Mouse (Mus musculus): ENCODE results near the gene Cdh18. TPM values are rescaled to one million over a fixed set of nuclear protein-coding genes. Genes with fewer than 3 reads are reported as not detected.

Gene Cdh18
- polyA plus RNA-seq, 1 experiment, result not detected

- no peak for TF ChIP-seq GATA1 (IDR thresholded peaks at IDR 0.05; ENCODE audit: low read length)
These were observed 547.8 kb downstream of the Cdh18 start for GRCm38 (mm10) chr15:23096601-23097000.

GRCm38 (mm10) chr15:23104668-23105380 lies 556.0 kb downstream of the Cdh18 start:
- no peak for TF ChIP-seq GATA1 (IDR thresholded peaks at IDR 0.05; ENCODE audit: low read length)

GRCm38 (mm10) chr15:23134950-23135715 lies 586.3 kb downstream of the Cdh18 start:
- TF ChIP-seq GATA1 (IDR thresholded peaks at IDR 0.05; ENCODE audit: low read length), result no peak

GRCm38 (mm10) chr15:23136971-23137370 lies 588.1 kb downstream of the Cdh18 start:
- TF ChIP-seq GATA1 (IDR thresholded peaks at IDR 0.05; ENCODE audit: low read length), result no peak

DNA sequence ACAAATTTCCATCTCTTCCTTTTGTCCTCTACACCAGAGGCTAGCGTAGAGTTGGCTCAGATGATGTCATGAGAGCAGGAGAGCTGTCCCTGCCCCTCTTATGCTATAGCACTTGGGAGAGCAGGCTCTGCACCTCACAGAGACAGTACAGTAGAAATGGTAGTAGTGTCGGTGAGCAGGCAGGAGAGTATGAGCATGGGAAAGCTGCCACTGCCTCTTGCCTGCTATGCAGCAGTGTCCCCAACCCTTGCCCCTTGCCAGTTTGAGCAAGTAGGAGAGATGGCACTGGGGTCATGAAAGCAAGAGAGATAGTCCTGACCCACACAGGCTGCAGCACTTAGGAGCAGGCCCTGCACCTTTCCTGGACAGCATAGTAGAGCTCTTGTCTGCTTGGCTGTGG lies 607.1 kb downstream of the Cdh18 start:
- no peak for TF ChIP-seq GATA1 (IDR thresholded peaks at IDR 0.05; ENCODE audit: low read length)

DNA sequence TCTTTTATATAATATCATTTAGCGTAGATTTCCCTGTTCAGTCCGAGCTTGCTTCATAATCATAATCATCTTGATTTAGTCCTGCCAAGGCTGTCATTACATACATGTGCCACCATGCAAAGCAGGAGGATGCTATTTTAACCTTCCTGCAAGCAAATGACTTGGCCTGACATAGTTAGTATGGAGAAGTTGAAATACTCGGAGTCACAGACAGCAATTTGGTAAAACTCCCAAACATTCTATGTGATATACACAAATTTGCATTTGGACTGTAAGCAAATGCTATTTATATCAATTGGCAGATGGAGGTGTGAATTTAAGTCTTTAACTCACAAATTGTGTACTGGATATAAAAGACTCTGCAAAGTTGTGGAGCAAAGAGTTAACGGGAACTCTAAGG lies 616.0 kb downstream of the Cdh18 start:
- TF ChIP-seq GATA1 (IDR thresholded peaks at IDR 0.05; ENCODE audit: low read length), result no peak

DNA sequence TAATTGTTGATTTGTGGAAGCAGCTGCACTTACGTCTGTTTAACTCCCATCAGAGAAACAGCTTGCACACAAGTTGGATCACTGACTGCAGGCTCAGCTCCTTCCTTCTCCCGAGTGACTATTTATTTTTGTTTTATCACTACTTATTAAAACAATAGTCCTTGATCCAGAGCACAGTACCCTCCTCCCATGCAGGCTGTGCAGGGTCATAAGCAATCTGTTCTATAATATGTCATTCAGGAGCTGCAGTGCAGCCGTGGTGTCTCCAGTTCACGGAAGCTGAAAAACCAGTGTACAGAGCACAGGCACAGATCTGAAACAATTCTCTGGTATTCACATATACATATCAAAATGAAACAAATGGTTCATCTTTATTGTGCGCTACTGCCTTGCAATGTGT lies 625.8 kb downstream of the Cdh18 start:
- TF ChIP-seq GATA1 (IDR thresholded peaks at IDR 0.05; ENCODE audit: low read length), result no peak

GRCm38 (mm10) chr15:23212068-23212467 lies 663.2 kb downstream of the Cdh18 start:
- no peak for TF ChIP-seq GATA1 (IDR thresholded peaks at IDR 0.05; ENCODE audit: low read length)

DNA sequence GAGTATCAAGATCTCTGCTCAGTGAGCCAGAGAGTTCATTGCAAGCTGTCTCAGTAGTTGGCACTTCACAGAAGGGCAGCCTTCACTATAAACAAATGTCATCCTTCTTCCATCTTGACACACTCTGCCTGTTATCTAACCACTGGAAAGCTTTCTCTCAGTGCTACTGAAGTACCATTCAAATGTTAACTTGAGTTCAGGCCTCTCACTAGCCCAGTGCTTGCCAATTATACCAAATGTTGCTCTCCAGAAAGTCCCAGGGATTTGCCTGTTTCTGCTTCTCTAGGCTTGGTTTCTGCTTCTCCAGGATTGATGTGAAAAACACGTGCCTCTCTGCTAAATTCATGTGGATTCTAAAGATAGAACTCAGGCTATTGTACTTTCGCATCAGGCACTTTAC lies 681.8 kb downstream of the Cdh18 start:
- no peak for TF ChIP-seq GATA1 (IDR thresholded peaks at IDR 0.05; ENCODE audit: low read length)

DNA sequence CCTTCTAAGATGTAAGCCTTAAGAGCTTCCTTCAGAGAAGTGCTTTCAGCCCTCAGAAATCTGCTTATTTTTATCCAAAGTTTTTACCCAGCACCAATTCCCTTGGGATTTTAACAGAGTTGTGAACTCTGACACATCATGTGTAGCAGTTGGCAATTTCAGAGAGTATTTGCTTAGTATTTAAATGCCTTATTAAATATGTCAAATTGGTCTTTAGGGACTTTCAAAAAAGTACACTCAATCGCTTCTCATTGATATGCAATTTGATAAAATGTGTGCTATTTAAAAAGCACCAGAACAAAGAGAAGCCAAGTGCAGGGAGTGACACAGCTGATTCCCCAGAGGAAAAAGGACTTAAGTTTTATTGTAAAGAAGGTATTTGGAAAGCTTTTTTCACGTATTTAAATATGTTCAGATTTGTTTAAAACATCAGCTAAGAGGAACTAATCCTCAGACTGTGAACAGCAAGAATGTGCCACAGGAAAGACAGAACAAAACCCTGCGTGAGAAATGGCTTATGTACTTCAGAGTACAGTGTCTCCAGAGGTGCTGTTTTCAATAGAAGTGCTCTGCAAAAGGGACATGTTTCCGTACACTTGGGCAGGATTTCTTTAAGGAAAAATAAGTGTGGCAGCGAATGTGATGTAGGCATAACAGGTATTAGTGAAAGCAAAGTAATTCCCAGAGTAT lies 709.1 kb downstream of the Cdh18 start:
- no peak for TF ChIP-seq GATA1 (IDR thresholded peaks at IDR 0.05; ENCODE audit: low read length)

DNA sequence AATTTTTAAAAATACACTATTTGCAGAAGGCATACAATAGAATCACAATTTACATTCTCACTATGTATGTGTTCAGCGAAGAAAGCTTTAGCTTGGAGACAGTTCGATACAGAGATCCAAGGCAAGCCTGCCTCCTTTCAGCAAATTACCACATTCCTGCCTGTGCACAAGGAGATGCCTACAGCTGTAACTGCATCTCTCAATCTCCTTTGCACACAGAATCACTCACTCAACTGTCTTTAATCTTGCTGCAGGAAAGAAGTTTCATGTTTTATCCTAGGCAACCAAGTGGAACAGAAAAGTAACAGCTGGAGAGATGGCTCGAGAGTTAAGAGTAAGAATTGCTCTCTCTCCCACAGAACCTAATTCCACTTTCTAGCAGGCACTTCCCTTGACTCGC lies 729.6 kb downstream of the Cdh18 start:
- no peak for TF ChIP-seq GATA1 (IDR thresholded peaks at IDR 0.05; ENCODE audit: low read length)

DNA sequence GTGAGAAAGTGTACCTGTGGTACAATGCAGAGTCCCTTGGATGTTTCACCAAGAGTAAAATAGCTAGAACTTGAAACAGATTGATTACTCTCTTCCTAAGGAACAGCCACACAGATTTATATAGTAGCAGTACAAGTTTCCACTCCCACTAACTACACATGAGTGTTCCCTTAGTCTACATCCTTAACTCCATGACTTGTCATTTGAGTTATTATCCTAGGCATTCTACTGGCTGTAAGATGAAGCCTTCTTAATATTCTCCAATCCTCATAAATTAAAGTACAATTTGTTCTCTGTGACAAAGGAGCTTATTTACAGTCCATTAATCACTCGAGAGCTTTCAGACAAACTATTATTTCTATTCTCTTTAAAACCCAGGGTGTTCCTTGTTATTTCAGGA lies 756.2 kb downstream of the Cdh18 start:
- no peak for TF ChIP-seq GATA1 (IDR thresholded peaks at IDR 0.05; ENCODE audit: low read length)

GRCm38 (mm10) chr15:23316766-23317165 lies 767.9 kb downstream of the Cdh18 start:
- no peak for TF ChIP-seq GATA1 (IDR thresholded peaks at IDR 0.05; ENCODE audit: low read length)

- no peak for TF ChIP-seq GATA1 (IDR thresholded peaks at IDR 0.05; ENCODE audit: low read length)
These were observed 768.6 kb downstream of the Cdh18 start for GRCm38 (mm10) chr15:23317409-23317808.

DNA sequence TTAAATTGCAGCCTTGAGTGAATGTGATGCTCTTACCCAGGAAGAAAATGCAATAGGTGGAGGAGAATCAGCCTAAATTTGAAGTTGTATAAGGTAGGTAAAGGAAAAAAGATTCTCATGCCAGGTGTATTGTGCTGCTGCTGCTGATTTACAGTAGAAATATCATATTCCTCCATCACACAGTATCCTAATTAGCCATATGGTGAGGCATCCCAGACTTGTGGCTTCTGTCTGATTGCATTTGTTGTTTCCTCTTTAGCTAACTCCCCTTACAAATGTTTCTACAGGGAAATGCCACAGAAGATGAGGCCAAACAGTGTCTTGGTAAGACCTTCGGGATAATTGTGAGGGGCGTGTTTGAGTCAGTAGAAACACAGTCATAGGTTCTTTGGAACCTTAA lies 802.3 kb downstream of the Cdh18 start:
- no peak for TF ChIP-seq GATA1 (IDR thresholded peaks at IDR 0.05; ENCODE audit: low read length)

DNA sequence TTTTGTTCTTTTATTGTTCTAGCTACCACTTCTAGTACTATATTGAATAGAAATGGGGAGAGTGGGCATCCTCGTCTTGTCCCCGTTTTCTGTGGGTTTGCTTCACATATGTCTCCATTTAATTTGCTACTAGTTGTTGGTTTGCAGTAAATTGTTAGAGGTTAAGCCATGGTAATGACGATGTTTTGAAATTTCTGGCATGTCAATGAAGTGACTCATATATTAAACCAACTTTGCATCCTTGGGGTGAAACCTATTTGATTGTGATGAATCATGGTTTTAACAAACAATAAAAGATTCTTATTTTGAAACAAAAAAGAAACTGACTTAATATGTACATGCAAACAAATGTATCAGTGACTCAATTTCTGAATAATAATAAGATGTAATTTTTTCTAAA lies 817.5 kb downstream of the Cdh18 start:
- no peak for TF ChIP-seq GATA1 (IDR thresholded peaks at IDR 0.05; ENCODE audit: low read length)
